Mouse (Mus musculus) large intestine, adult 2 months (tissue): ENCODE results near the gene Cmtr1. TPM values are rescaled to one million over a fixed set of nuclear protein-coding genes. Genes with fewer than 3 reads are reported as not detected.

Experiments used
- DNase-seq: peaks from one replicate; pipeline ENCODE4 v3.0.0-alpha.2; 2012; ENCODE audit warnings: low read depth, low spot score
- WGBS: fragments of 180-500 bp; shearing (Covaris S2); methylation state at CpG from one replicate; pipeline ENCODE4 v1.1.7; 2018; 5-methylcytosine and 5-hydroxymethylcytosine counted together
- polyA plus RNA-seq: library from polyadenylated mRNA; depleted of rRNA; stranded (reverse); fragments of >200 nt; gene quantifications from 2 replicates; pipeline ENCODE4 v1.2.3, GENCODE M21; 2012; rRNA removed

Gene Cmtr1
- polyA plus RNA-seq, 1 experiment: 19.6 TPM

DNA sequence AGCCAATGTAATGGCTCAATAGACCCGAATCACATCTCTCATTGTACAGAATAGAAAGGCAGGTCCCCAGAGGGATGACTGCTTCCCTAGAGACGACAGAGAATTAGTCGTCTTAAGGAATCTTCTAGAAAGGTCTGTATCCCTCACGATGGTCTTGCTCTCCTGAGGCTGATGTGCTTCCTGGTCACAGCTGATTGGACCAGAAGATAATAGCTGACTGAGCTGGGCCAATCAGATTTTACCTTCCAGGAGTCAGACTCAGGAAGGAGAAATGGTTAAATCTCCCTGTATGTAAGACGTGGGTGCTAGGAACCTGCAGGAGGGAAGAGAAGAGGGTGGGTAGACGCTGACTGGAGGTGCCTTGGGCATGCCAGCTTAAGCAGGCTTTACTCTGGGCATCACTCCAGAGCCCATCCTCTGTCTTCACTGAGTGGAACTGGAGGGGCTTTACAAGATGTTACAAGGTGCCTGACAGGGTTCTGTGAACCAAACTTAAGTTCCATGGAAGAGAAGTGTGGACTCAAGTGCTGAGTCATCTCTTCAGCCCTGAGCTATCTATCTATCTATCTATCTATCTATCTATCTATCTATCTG, 64.7 kb downstream of the Cmtr1 start:
- no peak for DNase-seq
- 51% methylated on average over 6 of the region's 6 CpGs for WGBS

DNA sequence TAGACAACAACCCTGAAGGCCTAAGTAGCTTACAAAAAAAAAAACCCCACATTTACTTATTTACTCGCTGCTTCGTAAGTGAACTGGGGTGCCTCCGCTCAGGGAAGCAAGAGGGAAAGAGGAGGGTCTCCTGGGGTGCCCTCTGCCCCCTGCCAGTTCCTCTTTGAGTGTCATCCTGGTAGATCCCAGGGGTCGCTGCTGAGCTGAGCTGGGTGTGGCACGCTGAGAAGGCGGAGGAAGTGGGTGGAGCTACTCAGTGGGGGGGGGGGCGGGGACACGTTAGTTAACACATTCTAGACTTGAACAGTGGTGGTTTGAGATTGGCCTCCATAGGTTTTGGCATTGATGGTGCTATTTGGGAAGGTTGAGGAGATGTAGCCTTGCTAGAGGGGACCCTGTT, 67.7 kb downstream of the Cmtr1 start:
- DNase-seq: no peak
- WGBS: 46% methylated on average over 8 of the region's 8 CpGs

DNA sequence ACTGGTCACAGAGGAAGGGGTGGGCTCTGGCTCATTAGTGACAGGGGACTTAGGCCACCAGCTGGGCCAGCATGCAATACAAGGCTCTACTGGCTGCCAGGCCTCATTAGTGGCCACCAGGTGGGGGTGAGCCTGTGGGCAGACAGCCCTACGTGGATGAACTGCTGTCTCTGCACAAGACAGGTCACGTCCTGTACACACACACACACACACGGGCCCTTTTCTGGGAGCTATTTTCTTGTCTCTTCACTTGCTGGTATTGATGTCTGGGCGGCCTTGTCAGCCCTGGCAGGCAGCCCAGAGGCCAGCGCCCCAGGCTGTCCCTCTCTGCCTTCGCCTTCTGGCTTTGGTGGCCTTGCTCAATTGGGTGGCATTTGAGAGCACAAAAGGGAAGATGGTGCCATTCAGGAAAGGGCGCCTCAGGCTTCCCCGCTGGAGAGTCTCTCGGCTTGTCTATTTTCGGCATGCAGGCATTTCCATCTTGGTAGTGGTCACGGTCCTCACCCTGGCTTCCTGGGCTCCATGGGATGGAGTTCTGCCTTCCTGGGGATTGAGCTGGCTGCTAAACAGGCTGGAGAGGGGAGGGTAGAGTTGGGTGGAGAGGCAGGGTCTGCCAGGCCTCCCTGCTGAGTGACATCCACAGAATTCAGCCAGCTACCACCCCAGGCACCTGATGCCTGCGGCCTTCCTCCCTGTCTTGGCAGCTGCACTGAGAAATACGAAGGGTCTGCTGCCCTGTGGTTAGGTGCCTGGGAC, 70.3 kb downstream of the Cmtr1 start:
- WGBS: 66% methylated on average over 13 of the region's 13 CpGs

DNA sequence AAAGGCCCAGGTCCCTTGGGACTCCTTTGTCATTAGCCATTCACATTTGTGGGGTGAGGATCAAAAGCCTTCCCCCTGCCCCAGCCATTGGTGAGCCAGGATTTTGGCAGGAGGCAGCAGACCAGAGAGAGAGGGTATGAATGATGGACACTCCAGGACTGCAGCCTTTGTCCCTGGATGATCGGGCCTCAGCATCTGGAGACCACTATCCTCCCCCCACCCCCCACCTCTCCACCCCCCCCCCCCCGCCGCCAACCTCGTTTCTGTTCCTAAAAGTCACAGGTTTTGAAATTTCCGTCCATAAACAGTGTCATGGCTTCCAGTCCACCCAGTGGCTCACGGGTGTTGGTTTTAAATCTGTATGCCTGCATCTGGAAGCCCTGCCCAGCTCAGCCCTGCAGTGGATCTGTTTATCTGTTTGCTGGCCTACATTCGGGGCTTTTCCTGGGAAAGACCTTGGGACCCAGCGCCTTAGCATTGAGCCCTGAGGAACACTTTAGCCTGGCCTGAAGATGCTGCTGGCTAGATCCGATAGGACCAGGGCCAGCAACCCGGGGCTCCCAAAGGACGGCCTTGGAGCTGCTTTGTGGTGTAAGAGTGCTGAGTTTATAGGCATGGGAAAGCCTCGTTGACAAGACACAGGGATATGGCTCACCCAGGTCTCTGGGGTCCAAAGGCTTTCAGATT, 71.0 kb downstream of the Cmtr1 start:
- WGBS: 54% methylated on average over 12 of the region's 12 CpGs
- no peak for DNase-seq

More for the DNA sequence above, 70.3 kb downstream of the Cmtr1 start:
- no peak for DNase-seq

DNA sequence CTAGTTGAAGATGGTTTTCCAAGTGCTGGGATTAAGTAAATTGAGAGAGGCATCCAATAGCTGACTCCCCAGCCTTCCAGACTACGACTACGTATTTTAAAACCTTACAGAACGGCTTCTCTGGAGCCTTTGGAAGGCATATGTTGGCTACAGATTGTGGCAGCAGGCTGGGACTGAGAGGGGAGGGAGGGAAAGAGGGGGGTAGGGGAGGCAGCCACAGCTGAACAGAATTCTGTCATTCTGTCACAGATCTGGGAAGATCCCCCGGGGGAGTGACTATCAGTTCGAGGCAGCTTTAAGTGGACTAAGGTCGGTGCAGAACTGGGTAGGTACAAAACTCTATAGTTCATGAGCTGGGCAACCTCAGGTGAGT, 71.5 kb downstream of the Cmtr1 start:
- 81% methylated on average over 6 of the region's 6 CpGs for WGBS
- DNase-seq: no peak

DNA sequence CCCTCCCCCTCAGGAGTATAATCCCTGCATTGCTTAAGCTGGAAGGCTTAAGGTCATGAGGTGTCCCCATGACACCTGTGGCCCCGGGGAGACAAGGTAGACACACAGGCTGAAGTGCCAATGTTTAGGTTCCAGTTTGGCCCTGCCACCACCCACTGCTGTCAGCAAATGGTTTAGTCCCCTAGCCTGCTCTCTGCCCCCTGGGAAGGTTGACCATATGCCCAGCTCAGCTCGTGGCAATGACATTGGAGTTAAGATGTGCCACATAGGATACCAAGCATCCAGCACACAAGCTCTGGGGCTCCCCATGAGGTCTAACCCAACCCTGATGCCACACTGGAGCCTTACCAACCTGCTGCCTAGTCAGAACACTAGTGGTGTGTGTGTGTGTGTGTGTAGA, 72.1 kb downstream of the Cmtr1 start:
- 81% methylated on average over 2 of the region's 2 CpGs for WGBS
- DNase-seq: no peak

DNA sequence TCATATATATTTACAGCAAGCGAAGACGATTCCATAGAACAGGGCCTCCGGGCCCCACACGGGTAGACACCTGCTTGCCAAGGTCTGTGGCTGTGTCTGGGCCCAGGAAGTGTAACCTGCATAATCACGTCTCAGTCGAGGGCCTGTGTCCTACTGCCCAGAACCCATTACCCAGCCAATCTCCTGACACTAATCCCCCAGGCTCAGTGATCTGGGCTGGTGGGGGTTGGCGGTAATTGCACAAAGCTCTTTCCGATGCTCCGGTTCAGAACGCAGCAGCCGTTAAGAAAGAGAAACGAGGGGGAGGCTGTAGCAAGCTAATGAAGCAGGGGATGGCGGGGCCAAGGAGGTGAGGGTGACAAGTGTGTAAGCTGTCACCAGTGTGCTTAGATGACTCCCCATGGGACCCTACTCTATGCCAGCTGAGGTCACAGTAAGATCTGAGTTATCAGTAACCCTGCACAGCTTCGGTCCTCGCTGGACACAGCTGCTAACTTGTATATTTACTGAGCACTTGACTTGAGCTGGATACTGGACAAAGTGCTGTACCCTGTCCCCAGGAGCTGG, 76.1 kb downstream of the Cmtr1 start:
- DNase-seq: no peak
- 66% methylated on average over 15 of the region's 15 CpGs for WGBS

DNA sequence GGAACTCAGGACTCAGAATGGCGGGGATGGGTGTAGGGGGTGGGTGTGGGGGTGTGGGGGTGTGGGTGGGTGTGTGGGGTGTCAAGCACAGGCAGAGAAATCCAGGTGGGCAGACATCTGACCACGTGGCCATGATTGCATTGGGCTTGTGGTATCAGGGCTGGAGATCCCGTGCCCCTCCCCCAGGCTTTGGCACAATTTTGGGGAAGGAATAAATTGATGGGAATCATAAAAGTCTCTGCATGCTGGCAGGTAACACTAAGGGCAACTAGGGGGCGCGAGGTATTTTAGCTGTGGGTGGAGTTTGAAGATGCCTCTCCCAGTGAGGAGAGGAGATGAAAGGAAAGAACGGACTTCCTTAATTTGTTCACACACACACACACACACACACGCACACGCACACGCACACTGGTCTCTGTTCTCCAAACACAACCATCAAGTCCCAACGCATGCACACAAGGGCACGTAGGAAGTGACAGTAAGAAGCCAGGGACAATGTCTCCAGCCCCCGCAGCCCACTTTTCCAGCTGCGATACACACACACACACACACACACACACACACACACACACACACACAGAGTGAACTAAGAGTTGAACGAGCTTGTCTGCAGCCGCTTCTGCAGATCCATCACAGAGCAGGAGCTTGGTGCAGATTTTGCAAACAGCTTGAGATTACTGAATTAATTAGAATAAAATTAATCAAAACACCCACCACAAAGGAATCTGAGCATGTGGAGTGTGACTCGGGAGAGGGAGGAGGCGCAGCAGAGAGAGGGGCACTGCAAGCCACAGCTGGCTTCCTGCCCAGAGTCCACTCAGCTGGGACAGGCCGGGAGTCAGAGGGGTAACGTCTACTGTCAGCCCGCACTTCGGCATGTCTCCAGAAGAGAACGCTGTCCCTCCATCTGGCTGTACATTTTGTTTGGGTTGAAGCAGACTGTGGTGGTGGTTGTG, 77.7 kb downstream of the Cmtr1 start:
- no peak for DNase-seq
- WGBS: 30% methylated on average over 22 of the region's 22 CpGs

DNA sequence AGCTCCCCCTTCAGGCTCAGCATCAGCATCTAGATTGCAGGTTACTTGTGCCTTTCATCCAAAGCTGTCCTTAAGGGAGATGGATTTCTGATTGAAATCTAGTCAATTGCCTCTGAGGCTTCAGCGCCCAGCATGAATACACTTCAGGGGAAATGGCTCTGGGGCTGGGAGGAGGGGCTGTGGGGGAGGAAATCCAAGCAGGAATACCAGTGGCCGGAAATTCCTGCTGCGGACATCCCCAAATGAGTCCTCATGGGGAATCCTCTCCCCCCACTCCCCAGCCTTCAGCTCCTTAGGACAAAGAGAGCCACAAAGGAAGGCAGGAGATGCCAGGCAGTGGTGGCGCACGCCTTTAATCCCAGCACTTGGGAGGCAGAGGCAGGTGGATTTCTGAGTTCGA, 87.1 kb downstream of the Cmtr1 start:
- DNase-seq: no peak
- 80% methylated on average over 6 of the region's 6 CpGs for WGBS

DNA sequence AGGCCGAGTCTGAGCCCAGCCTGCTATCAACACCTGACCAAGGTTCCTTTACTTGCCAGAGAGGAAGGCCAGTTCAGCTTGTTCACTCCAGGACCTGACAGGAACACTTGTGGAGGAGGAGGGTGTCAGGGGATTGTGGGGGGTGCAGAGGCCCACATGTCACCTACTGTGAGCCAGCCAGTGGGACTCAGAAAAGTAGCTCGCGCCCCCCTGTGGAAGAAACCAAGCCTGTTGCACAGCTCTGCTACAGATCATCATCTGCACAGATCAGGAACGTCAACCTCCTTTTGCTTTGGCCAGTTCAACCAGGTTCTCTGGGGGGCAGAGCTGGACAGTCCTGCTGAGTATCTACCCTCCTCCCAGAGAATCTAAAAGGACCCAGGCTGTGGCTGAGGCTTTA, 94.1 kb downstream of the Cmtr1 start:
- 80% methylated on average over 4 of the region's 4 CpGs for WGBS
- DNase-seq: no peak

Other genes with a start within 250 kb of the Cmtr1 start
- 47.7 and 66.8 TPM in 2 replicates for gene Pim1, start 169.8 kb upstream of the Cmtr1 start, polyA plus RNA-seq
- gene Gm17657, start 111.0 kb upstream of the Cmtr1 start, polyA plus RNA-seq: not detected in 2 replicates
- gene Tbc1d22b, start 110.8 kb upstream of the Cmtr1 start, polyA plus RNA-seq: 17.2 and 21.8 TPM in 2 replicates
- gene Tmem217, start 108.2 kb upstream of the Cmtr1 start, polyA plus RNA-seq: not detected in 2 replicates
- 18.0 and 18.8 TPM in 2 replicates for gene Rnf8, start 45.8 kb upstream of the Cmtr1 start, polyA plus RNA-seq
- 0.25 and 1.1 TPM in 2 replicates for gene Gm28043, start 45.7 kb upstream of the Cmtr1 start, polyA plus RNA-seq
- gene Ccdc167, start 56.4 kb downstream of the Cmtr1 start, polyA plus RNA-seq: 5.2 and 6.8 TPM in 2 replicates